Mouse (Mus musculus): ENCODE data around the gene Ube2v1. TPM values are rescaled to one million over a fixed set of nuclear protein-coding genes. Genes with fewer than 3 reads are reported as not detected.

Gene Ube2v1
- polyA plus RNA-seq (2016; fragmentation: Nextera tagmentation; extraction: Ambion mirVana) = 410 and 413 TPM in 2 replicates

GRCm38 (mm10) chr2:167631591-167632448 is at the start of gene Ube2v1:
Gene Ube2v1, minus strand, starts transcription at chr2:167632095.
- H3K4me3 ChIP-seq = peak within 1 kb of the TSS; percentile 99

GRCm38 (mm10) chr2:167680657-167681056 is 48.8 kb upstream of the Ube2v1 start:
- H3K4me3 ChIP-seq = no peak overlapping the region
- H3K27me3 ChIP-seq (ENCODE audit: low read depth, poor library complexity, severe bottlenecking) = peaks cover 6% of the 10 kb centered on the region
- H3K4me1 ChIP-seq = peaks cover 7% of the 10 kb centered on the region; the same call in 1 of the 2 replicates
- DNase-seq (ENCODE audit: low spot score) = peak; percentile 46
- WGBS = 53% methylated on average over 5 of the region's 5 CpGs
- H3K27ac ChIP-seq (replicated peaks) = no peak overlapping the region
- no peaks in the 10 kb centered on the region for H3K9me3 ChIP-seq (replicated peaks)
- no peaks in the 10 kb centered on the region for H3K36me3 ChIP-seq

More at GRCm38 (mm10) chr2:167631591-167632448, at the start of gene Ube2v1:
- H3K27me3 ChIP-seq (ENCODE audit: low read depth, poor library complexity, severe bottlenecking) = no peaks in the 10 kb centered on the region
- H3K9me3 ChIP-seq (replicated peaks) = no peaks in the 10 kb centered on the region
- DNase-seq (ENCODE audit: low spot score) = peak; percentile 98
- peaks cover 29% of the 10 kb centered on the region for H3K36me3 ChIP-seq
- peaks cover 79% of the 10 kb centered on the region for H3K4me1 ChIP-seq
- WGBS = 1% methylated on average over 86 of the region's 87 CpGs
- H3K27ac ChIP-seq (replicated peaks) = peak within 1 kb of the TSS; percentile 98

DNA sequence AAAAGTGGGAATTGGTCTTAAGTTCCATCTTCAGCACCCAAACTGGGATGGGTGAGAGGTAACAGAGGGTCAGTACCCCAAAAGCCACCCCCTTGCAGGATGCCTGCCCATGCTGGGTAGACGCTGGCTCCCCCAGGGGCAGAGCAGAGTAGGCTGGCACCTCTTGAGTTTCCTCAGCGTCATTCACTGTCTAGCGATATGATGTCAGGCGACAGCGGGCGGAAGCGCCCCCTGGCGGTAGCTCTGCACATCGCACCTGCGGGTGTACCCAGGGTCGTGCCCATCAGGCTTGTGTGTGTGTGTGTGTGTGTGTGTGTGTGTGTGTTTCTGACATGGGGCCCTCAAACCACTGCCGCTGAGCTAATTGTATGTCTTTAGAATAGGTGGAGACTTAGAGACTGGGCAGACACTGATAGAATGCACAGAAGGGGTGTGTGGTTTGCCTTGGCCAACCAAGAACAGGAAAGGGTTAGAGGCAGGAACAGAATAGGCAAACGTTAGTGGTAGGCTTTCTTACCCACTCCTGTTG is 48.1 kb upstream of the Ube2v1 start:
- H3K36me3 ChIP-seq = no peaks in the 10 kb centered on the region
- H3K9me3 ChIP-seq (replicated peaks) = no peaks in the 10 kb centered on the region
- WGBS = 3% methylated on average over 13 of the region's 13 CpGs
- no peak overlapping the region for H3K4me3 ChIP-seq
- H3K4me1 ChIP-seq = 0 out of 2 replicates have a peak, but pooled peaks cover 3% of the 10 kb centered on the region
- peak; percentile 81 for DNase-seq (ENCODE audit: low spot score)
- H3K27me3 ChIP-seq (ENCODE audit: low read depth, poor library complexity, severe bottlenecking) = no peaks in the 10 kb centered on the region; the same call in 1 of the 2 replicates
- H3K27ac ChIP-seq (replicated peaks) = no peak overlapping the region

GRCm38 (mm10) chr2:167678600-167678999 is 46.7 kb upstream of the Ube2v1 start:
- Histone ChIP-seq H3K27ac (replicated peaks) (no peak overlapping the region), H3K27me3 (ENCODE audit: low read depth, poor library complexity, severe bottlenecking) (no peaks in the 10 kb centered on the region), H3K4me3 (no peak overlapping the region), H3K9me3 (replicated peaks) (no peaks in the 10 kb centered on the region), H3K36me3 (no peaks in the 10 kb centered on the region), H3K4me1 (0 out of 2 replicates have a peak, but pooled peaks cover 3% of the 10 kb centered on the region)
- no peak for DNase-seq (ENCODE audit: low spot score)
- 48% methylated on average over 5 of the region's 5 CpGs for WGBS

GRCm38 (mm10) chr2:167675120-167675909 is 43.4 kb upstream of the Ube2v1 start:
- no peak overlapping the region; the same call in 1 of the 2 replicates for H3K27ac ChIP-seq (replicated peaks)
- no peaks in the 10 kb centered on the region for H3K36me3 ChIP-seq
- no peak overlapping the region for H3K4me3 ChIP-seq
- WGBS = 42% methylated on average over 14 of the region's 14 CpGs
- H3K9me3 ChIP-seq (replicated peaks) = no peaks in the 10 kb centered on the region
- peak; percentile 37 for DNase-seq (ENCODE audit: low spot score)
- no peaks in the 10 kb centered on the region for H3K27me3 ChIP-seq (ENCODE audit: low read depth, poor library complexity, severe bottlenecking)
- H3K4me1 ChIP-seq = peaks cover 19% of the 10 kb centered on the region

DNA sequence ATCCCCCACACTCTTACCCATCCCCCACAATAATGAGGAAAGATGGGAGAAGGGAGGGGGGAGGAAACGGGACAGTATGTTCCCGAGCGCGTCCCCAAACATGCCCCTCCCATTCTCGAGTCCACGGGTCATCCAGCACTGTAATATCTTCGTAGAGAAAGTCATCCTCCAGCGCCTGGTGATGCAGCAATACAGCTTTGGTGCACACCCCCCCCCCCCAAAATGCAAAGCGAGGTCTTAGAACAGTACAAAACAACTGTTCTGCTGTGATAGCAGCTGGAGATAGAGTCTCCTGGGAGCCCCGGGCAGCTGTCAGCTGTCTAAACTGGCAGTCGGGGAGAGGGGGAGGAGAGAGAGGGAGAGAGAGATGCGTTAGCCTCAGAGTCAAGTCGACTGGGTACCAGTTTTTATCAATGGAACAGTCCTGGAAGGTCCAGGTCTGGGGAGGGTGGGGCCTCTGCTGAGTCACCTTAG is 40.4 kb upstream of the Ube2v1 start:
- DNase-seq (ENCODE audit: low spot score) = peak; percentile 33
- H3K9me3 ChIP-seq (replicated peaks) = no peaks in the 10 kb centered on the region
- H3K27ac ChIP-seq (replicated peaks) = no peak overlapping the region; the same call in 1 of the 2 replicates
- no peaks in the 10 kb centered on the region for H3K36me3 ChIP-seq
- WGBS = 52% methylated on average over 13 of the region's 13 CpGs
- H3K4me1 ChIP-seq = peaks cover 16% of the 10 kb centered on the region
- H3K4me3 ChIP-seq = 0 out of 2 replicates have a peak overlapping the region, but pooled peaks have one; percentile 4
- H3K27me3 ChIP-seq (ENCODE audit: low read depth, poor library complexity, severe bottlenecking) = no peaks in the 10 kb centered on the region

GRCm38 (mm10) chr2:167671101-167671633 is 39.3 kb upstream of the Ube2v1 start:
- no peaks in the 10 kb centered on the region for H3K36me3 ChIP-seq
- peaks cover 16% of the 10 kb centered on the region for H3K4me1 ChIP-seq
- DNase-seq (ENCODE audit: low spot score) = no peak
- no peak overlapping the region for H3K4me3 ChIP-seq
- no peaks in the 10 kb centered on the region for H3K27me3 ChIP-seq (ENCODE audit: low read depth, poor library complexity, severe bottlenecking)
- no peaks in the 10 kb centered on the region for H3K9me3 ChIP-seq (replicated peaks)
- H3K27ac ChIP-seq (replicated peaks) = peak overlapping the region; percentile 60; the same call in 1 of the 2 replicates
- 83% methylated on average over 5 of the region's 5 CpGs for WGBS

DNA sequence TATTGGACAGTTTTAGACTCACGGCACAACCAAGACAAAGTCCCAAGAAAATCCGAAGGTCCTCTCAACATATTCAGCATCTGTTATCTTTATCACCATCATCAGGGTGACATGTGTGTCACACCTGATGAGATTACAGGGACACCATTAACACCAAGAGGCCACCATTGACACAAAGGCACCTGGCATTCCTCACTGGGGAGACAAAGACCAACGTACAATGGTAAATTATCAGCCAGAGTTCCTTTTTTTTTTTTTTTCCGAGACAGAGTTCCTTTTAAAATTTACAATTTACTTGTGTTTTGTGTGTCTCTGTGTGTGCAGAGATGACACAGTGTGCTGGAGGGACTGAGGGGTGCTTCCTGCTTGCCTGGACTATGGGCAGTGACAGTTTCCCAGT is 37.5 kb upstream of the Ube2v1 start:
- no peak overlapping the region for H3K4me3 ChIP-seq
- H3K27ac ChIP-seq (replicated peaks) = no peak overlapping the region
- DNase-seq (ENCODE audit: low spot score) = no peak
- no peaks in the 10 kb centered on the region for H3K36me3 ChIP-seq
- peaks cover 16% of the 10 kb centered on the region for H3K4me1 ChIP-seq
- no peaks in the 10 kb centered on the region for H3K27me3 ChIP-seq (ENCODE audit: low read depth, poor library complexity, severe bottlenecking)
- WGBS = 74% methylated on average over 4 of the region's 4 CpGs
- H3K9me3 ChIP-seq (replicated peaks) = no peaks in the 10 kb centered on the region

DNA sequence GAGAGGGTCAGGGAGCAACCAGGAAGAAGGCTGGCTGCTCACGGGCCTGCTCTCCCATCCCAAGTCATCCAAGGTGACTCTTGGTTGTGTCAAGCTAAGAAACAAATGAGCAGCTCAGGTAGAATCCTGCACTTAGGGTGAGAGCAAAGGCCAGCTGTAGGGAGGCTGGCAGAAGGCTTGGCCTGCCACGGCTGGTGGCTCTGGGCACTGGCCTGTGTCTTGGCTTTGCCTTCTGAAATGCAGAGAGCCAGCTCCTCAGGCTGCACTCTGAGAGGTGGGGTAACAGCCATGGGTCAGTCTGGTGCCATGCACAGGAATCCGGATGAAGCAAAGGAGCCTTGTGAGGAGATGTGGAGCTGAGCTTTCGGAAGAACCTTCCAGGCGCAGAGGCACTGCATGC is 36.5 kb upstream of the Ube2v1 start:
- no peaks in the 10 kb centered on the region for H3K9me3 ChIP-seq (replicated peaks)
- no peaks in the 10 kb centered on the region for H3K36me3 ChIP-seq
- no peak overlapping the region for H3K27ac ChIP-seq (replicated peaks)
- 86% methylated on average over 5 of the region's 5 CpGs for WGBS
- DNase-seq (ENCODE audit: low spot score) = no peak
- H3K4me1 ChIP-seq = peaks cover 16% of the 10 kb centered on the region
- H3K27me3 ChIP-seq (ENCODE audit: low read depth, poor library complexity, severe bottlenecking) = 0 out of 2 replicates have a peak, but pooled peaks cover under 1% of the 10 kb centered on the region
- H3K4me3 ChIP-seq = no peak overlapping the region

GRCm38 (mm10) chr2:167665972-167666713 is 34.2 kb upstream of the Ube2v1 start:
- 87% methylated on average over 18 of the region's 18 CpGs for WGBS
- H3K27me3 ChIP-seq (ENCODE audit: low read depth, poor library complexity, severe bottlenecking) = peaks cover 17% of the 10 kb centered on the region

GRCm38 (mm10) chr2:167662713-167663112 is 30.8 kb upstream of the Ube2v1 start:
- H3K4me1 ChIP-seq = peaks cover 35% of the 10 kb centered on the region
- H3K36me3 ChIP-seq = peaks cover 3% of the 10 kb centered on the region; the same call in 1 of the 2 replicates
- WGBS = 56% methylated on average over 6 of the region's 6 CpGs
- 0 out of 2 replicates have a peak overlapping the region, but pooled peaks have one; percentile 85 for H3K4me3 ChIP-seq
- DNase-seq (ENCODE audit: low spot score) = no peak
- no peak overlapping the region for H3K27ac ChIP-seq (replicated peaks)
- peaks cover 17% of the 10 kb centered on the region for H3K27me3 ChIP-seq (ENCODE audit: low read depth, poor library complexity, severe bottlenecking)
- H3K9me3 ChIP-seq (replicated peaks) = no peaks in the 10 kb centered on the region

More at GRCm38 (mm10) chr2:167665972-167666713, 34.2 kb upstream of the Ube2v1 start:
- Histone ChIP-seq H3K4me3 (no peak overlapping the region), H3K36me3 (no peaks in the 10 kb centered on the region), H3K9me3 (replicated peaks) (no peaks in the 10 kb centered on the region), H3K27ac (replicated peaks) (no peak overlapping the region), H3K4me1 (peaks cover 12% of the 10 kb centered on the region)
- DNase-seq (ENCODE audit: low spot score) = no peak

All from midbrain, embryonic 10.5 days (tissue).